Mouse (Mus musculus): Measurements from ENCODE around the gene Abca15.

DNA sequence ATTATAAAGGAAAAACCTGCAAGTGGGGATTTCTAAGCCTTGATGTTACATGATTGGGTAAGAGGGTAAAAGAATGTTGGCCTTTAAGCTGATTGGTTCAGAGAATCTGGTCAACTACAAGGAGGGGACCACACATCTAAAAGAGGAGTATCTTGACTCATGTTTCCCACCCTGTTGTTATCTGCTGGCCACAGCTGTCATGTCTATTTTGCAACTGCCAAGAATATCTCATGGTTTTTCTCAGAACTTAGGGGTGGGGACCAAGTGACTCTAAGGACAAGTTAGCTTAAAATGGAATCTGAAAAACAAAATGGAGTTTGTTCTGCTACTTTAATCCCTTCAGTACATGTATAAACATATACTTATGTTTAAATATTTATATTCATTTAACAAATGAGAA is 103.0 kb downstream of the Abca15 start:
- no peak for TF ChIP-seq CTCF (IDR thresholded peaks at IDR 0.05; ENCODE audit: borderline replicate concordance, control insufficient read depth, extremely low read depth, insufficient read depth, low read length, poor library complexity)
- TF ChIP-seq POLR2A (IDR thresholded peaks at IDR 0.05; ENCODE audit: control insufficient read depth, extremely low read depth, insufficient read depth, low read length, poor library complexity), result no peak
